Mouse (Mus musculus) kidney, adult 2 months (tissue): ENCODE measurements around the gene Wdr26. TPM values are rescaled to one million over a fixed set of nuclear protein-coding genes. Genes with fewer than 3 reads are reported as not detected.

ENCODE experiments used
- DNase-seq: peaks from one replicate; pipeline ENCODE4 v3.0.0; 2021
- H3K27ac ChIP-seq: fragments of 200-500 bp; 2 replicates; pipeline ENCODE4 v1.5.1; 2012; ENCODE audit warnings: low read depth, low read length, control low read depth, inconsistent platforms; ENCODE audit not compliant: insufficient read depth
- H3K27me3 ChIP-seq: fragments of 200-500 bp; replicated peaks from 2 replicates; pipeline ENCODE4 v1.6.1; 2012; ENCODE audit warnings: mild to moderate bottlenecking, moderate library complexity, low read length, inconsistent platforms; ENCODE audit not compliant: control insufficient read depth, insufficient read depth
- H3K36me3 ChIP-seq: fragments of 200-500 bp; 2 replicates; pipeline ENCODE4 v1.6.1; 2012; ENCODE audit warnings: mild to moderate bottlenecking, moderate library complexity, low read length, inconsistent platforms; ENCODE audit not compliant: control insufficient read depth, insufficient read depth
- H3K4me1 ChIP-seq: fragments of 200-500 bp; 2 replicates; pipeline ENCODE4 v1.6.1; 2011; ENCODE audit warnings: low read length; ENCODE audit not compliant: control insufficient read depth, insufficient read depth
- H3K4me3 ChIP-seq: fragments of 200-500 bp; 2 replicates; pipeline ENCODE4 v1.5.1; 2011; ENCODE audit warnings: mild to moderate bottlenecking, low read depth, low read length, control low read depth; ENCODE audit not compliant: insufficient read depth
- CTCF ChIP-seq: fragments of 200-500 bp; conservative IDR thresholded peaks from 2 replicates; pipeline ENCODE4 v1.5.1; 2011; ENCODE audit warnings: low read depth, mild to moderate bottlenecking, control low read depth, low read length, moderate library complexity, mixed read lengths; ENCODE audit not compliant: insufficient read depth, insufficient read length
- POLR2A ChIP-seq: fragments of 200-500 bp; IDR thresholded peaks from one replicate; pipeline ENCODE4 v1.6.1; 2011; ENCODE audit warnings: low read depth, low read length, control low read depth
- WGBS: fragments of 180-500 bp; shearing (Covaris S2); methylation state at CpG from one replicate; pipeline ENCODE4 v1.1.7; 2018; 5-methylcytosine and 5-hydroxymethylcytosine counted together
- polyA plus RNA-seq: library from polyadenylated mRNA; depleted of rRNA; stranded (reverse); fragments of >200 nt; gene quantifications from 2 replicates; pipeline ENCODE4 v1.2.3, GENCODE M21; 2012

The Wdr26 gene
- polyA plus RNA-seq, 1 experiment = 32.1 TPM

GRCm38 (mm10) chr1:181234326-181235035 is 22.7 kb upstream of the Wdr26 start:
- no peak for TF ChIP-seq CTCF
- no peak for TF ChIP-seq POLR2A
- Histone ChIP-seq H3K36me3 (no peaks in the 10 kb centered on the region), H3K27me3 (no peaks in the 10 kb centered on the region), H3K4me3 (peak overlapping the region; percentile 30), H3K4me1 (no peaks in the 10 kb centered on the region), H3K27ac (no peak overlapping the region)
- peak; percentile 60 for DNase-seq
- WGBS = 43% methylated on average over 8 of the region's 8 CpGs

- 80% methylated on average over 6 of the region's 6 CpGs for WGBS
- H3K36me3 ChIP-seq = no peaks in the 10 kb centered on the region
- peak; percentile 43 for DNase-seq
- no peaks in the 10 kb centered on the region for H3K4me1 ChIP-seq
- H3K4me3 ChIP-seq = no peak overlapping the region
- no peak for TF ChIP-seq CTCF
- TF ChIP-seq POLR2A = no peak
- no peak overlapping the region for H3K27ac ChIP-seq
- no peaks in the 10 kb centered on the region for H3K27me3 ChIP-seq
Observed at GRCm38 (mm10) chr1:181233734-181234133, 21.9 kb upstream of the Wdr26 start.

- Histone ChIP-seq H3K36me3 (no peaks in the 10 kb centered on the region), H3K27me3 (no peaks in the 10 kb centered on the region), H3K27ac (peak overlapping the region; percentile 32; the same call in 1 of the 2 replicates), H3K4me1 (no peaks in the 10 kb centered on the region), H3K4me3 (no peak overlapping the region)
- TF ChIP-seq POLR2A (no peak), CTCF (peak; percentile 77)
- 20% methylated on average over 8 of the region's 8 CpGs for WGBS
- DNase-seq = peak; percentile 90
Observed at GRCm38 (mm10) chr1:181232307-181233027, 20.7 kb upstream of the Wdr26 start.

- Histone ChIP-seq H3K36me3 (no peaks in the 10 kb centered on the region), H3K4me3 (no peak overlapping the region), H3K4me1 (no peaks in the 10 kb centered on the region), H3K27me3 (no peaks in the 10 kb centered on the region), H3K27ac (0 out of 2 replicates have a peak overlapping the region, but pooled peaks have one; percentile 32)
- TF ChIP-seq POLR2A = no peak
- no peak for TF ChIP-seq CTCF
- 86% methylated on average over 9 of the region's 9 CpGs for WGBS
- DNase-seq = no peak
Observed at GRCm38 (mm10) chr1:181231821-181232220, 20.0 kb upstream of the Wdr26 start.

- no peaks in the 10 kb centered on the region for H3K36me3 ChIP-seq
- 88% methylated on average over 7 of the region's 7 CpGs for WGBS
- TF ChIP-seq POLR2A (no peak), CTCF (no peak)
- H3K27me3 ChIP-seq = no peaks in the 10 kb centered on the region
- no peak overlapping the region for H3K4me3 ChIP-seq
- H3K27ac ChIP-seq = no peak overlapping the region; the same call in 1 of the 2 replicates
- no peak for DNase-seq
- H3K4me1 ChIP-seq = no peaks in the 10 kb centered on the region
Observed at GRCm38 (mm10) chr1:181231262-181231661, 19.5 kb upstream of the Wdr26 start.

- 30% methylated on average over 10 of the region's 10 CpGs for WGBS
- Histone ChIP-seq H3K27me3 (no peaks in the 10 kb centered on the region), H3K4me3 (no peak overlapping the region), H3K4me1 (no peaks in the 10 kb centered on the region), H3K36me3 (no peaks in the 10 kb centered on the region), H3K27ac (peak overlapping the region; percentile 13; the same call in 1 of the 2 replicates)
- TF ChIP-seq CTCF (no peak), POLR2A (no peak)
- DNase-seq = peak; percentile 49
Observed at GRCm38 (mm10) chr1:181230731-181231148, 18.9 kb upstream of the Wdr26 start.

- Histone ChIP-seq H3K36me3 (no peaks in the 10 kb centered on the region), H3K4me1 (no peaks in the 10 kb centered on the region), H3K4me3 (no peak overlapping the region), H3K27me3 (no peaks in the 10 kb centered on the region), H3K27ac (no peak overlapping the region)
- TF ChIP-seq POLR2A = no peak
- TF ChIP-seq CTCF = no peak
- no peak for DNase-seq
- 86% methylated on average over 5 of the region's 5 CpGs for WGBS
Observed at GRCm38 (mm10) chr1:181229046-181229445, 17.2 kb upstream of the Wdr26 start.
